Mouse (Mus musculus) granulocyte monocyte progenitor cell, adult 5-6 weeks (primary cell): ENCODE measurements around the gene Sspo. TPM values are rescaled to one million over a fixed set of nuclear protein-coding genes. Genes with fewer than 3 reads are reported as not detected.

Experiments used
- ATAC-seq: replicated peaks from 2 replicates; pipeline ENCODE4 v1.8.0; 2016; ENCODE audit warnings: mild to moderate bottlenecking, moderate TSS enrichment, inconsistent platforms; ENCODE audit not compliant: poor library complexity, severe bottlenecking
- total RNA-seq, 2 experiments: library from RNA; stranded (forward) in 1 of 2; stranded (reverse) in 1 of 2; fragments of 200-712, 200-1000 nt in 1 of 2; fragments of >200 nt in 1 of 2; fragmentation: Nextera tagmentation in 1 of 2; gene quantifications; 2 replicates each; pipeline ENCODE4 v1.2.3; 2014 to 2017

Sspo gene
- total RNA-seq, 2 experiments from 2014 or later, result not detected

DNA sequence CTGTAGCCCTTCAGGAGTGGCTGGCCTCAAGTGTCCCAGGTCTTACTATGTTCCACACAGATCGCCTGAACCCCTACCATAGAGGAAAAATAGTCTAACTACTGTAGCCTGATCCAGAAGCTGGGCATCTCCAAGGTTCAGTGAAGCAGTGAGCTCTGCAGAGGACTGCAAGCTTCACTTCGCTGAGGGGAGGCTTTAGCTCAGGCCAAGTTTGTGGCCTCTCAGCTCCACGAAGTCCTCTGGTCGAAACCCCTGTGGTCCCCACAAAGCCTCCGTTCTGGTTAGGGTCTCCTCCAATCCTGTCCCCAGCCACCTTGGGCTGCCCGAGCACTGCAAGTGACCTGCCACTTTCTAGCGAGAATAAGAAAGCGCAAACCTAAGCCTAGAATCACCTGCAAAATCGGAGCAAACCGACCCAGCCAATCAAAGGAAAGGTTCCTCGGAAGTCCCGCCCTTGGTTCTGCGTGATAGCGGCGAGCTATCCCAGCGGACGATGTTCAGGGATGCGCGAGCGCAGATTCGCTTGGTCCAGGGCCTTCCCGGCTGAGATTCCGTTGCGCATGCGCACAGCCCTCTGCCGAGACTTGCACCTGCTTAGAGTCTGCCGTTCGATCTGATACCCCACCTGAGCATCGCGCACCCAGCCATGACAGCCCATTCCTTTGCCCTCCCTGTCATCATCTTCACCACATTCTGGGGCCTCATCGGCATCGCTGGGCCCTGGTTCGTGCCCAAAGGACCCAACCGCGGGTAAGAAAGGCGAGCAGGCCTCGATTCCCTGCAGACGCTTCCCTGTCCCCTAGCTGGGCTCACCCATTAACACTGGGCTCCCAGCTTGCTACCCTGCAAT is 89.3 kb downstream of the Sspo start, which contains the start of gene Atp6v0e2:
TSS of gene Atp6v0e2 (plus strand) at position 511 of the 850 bp plus-strand sequence.
- no peak for ATAC-seq

- ATAC-seq, result peak; percentile 66
These were observed 91.1 kb downstream of the Sspo start for GRCm38 (mm10) chr6:48538841-48539737.

GRCm38 (mm10) chr6:48539860-48540259 is 91.8 kb downstream of the Sspo start:
- ATAC-seq, result no peak

GRCm38 (mm10) chr6:48540721-48541120 is 92.7 kb downstream of the Sspo start:
- ATAC-seq, result no peak

DNA sequence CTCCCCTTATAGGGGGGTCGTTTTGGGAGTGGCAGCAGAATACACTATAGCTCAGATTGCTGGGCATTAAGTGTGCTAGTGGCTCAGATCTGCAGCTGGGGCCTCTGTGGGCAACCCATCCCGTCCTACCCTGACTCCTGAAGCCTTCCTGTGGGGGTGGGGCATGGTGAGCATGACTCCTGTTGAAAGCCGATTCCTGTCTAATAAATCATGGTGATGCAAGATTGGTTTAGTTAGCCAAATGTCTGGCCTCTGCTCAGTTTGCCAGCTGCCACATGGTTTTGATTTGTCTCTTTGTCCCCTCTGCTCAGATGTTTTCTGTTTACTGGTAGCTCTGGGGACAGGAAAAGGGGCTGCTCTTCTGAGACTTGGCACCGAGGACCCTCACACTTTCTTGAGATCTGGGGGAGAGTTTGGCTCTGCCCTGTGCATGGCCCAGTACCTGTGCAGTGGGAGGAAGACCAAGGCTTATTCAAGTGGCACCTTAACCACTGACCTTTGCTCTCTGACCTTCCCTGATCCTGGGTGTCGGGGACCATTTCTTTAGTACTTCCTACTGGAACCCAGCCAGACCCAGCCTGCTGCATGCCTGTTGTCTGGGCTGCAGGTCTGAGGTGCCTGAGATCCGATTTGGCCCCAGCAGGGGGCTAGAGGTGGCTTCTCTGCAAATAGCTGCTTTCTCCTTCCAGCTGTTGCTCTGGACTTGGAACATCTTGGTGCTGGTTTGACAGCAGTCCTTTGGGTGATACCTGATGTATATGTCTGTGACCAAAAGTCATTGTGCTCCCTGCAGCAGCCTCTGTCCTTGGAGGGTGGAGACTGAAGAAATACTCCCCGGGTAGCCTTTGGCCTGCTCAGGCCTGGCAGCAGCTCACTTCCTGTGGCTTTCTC is 93.8 kb downstream of the Sspo start:
- peak; percentile 44 for ATAC-seq

DNA sequence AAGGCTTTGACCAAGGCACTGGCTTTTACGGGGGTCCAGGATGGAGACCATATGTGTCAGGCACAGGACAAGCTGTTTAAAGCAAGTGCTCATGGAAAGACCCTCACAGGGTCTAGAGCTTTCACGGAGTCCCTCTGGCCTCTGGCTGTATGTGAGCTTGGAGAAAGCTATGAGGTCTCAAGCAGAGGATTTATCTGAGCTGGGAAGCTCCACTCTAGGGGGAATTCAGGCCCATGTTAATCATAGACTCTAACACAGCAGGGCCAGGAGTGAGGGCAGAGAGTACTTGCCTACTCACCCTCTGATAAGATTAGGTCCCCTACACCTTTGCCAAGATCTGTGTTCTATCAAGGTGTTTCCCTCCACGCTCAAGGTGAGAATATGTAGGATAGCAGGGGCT is 94.6 kb downstream of the Sspo start:
- no peak for ATAC-seq

DNA sequence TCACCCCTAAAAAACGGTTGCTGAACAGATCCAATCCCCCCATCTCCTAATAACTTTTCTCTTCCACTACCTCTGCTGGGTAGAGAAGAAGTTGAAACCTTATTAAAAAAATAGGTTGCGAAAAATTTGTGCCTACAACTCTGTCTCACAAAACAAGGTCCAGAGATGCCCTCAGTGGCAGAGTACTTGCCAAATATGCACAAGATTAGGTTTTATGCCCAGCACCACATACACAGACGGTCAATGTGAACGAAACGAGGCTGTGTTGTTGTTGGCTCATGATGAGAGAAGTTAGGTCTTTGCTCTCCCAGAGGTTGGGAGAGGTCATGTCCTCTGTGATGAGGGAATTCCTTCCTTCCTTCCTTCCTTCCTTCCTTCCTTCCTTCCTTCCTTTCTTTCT is 97.2 kb downstream of the Sspo start:
- ATAC-seq, result no peak

GRCm38 (mm10) chr6:48546271-48546670 is 98.2 kb downstream of the Sspo start:
- ATAC-seq, result peak; percentile 64

- ATAC-seq, result no peak
These were observed 98.8 kb downstream of the Sspo start for GRCm38 (mm10) chr6:48546858-48547257.

DNA sequence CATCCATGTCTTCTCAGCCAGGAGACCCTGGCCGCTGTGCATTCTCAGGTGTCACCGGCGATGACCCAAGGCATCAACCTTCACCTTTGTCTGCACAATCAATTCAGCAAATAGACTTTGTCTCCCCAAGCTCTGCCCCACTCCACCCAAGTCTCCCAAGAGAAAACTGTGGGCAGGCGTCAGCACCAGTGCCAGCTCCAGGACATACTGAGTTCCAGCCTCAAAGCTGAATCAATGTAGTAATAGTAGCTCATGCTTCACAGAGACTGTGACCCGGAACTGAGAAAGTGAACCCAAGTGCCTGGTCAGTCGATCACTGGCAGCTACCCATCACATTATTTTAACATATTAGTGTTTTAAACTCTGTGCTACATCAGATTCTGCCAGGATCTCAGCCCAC is 100.3 kb downstream of the Sspo start:
- ATAC-seq, result no peak

Other genes starting within 250 kb of the Sspo start
- gene Krba1, start 52.6 kb upstream of the Sspo start, total RNA-seq (2014; fragmentation: Nextera tagmentation), result 2.7 and 6.7 TPM in 2 replicates
- gene Krba1, start 52.6 kb upstream of the Sspo start, total RNA-seq (2017), result 0.98 and 1.8 TPM in 2 replicates
- 3.0 and 6.3 TPM in 2 replicates for gene Zfp467, start 2.4 kb upstream of the Sspo start, total RNA-seq (2014; fragmentation: Nextera tagmentation)
- 0.57 and 3.1 TPM in 2 replicates for gene Zfp467, start 2.4 kb upstream of the Sspo start, total RNA-seq (2017)
- gene Atp6v0e2, start 89.4 kb downstream of the Sspo start, total RNA-seq (2014; fragmentation: Nextera tagmentation), result not detected in 2 replicates
- gene Atp6v0e2, start 89.4 kb downstream of the Sspo start, total RNA-seq (2017), result not detected in 2 replicates
- 11.3 and 12.5 TPM in 2 replicates for gene Lrrc61, start 106.6 kb downstream of the Sspo start, total RNA-seq (2014; fragmentation: Nextera tagmentation)
- gene Lrrc61, start 106.6 kb downstream of the Sspo start, total RNA-seq (2017), result 5.4 and 7.3 TPM in 2 replicates
- not detected in 2 replicates for gene Rarres2, start 124.6 kb downstream of the Sspo start, total RNA-seq (2014; fragmentation: Nextera tagmentation)
- not detected in 2 replicates for gene Rarres2, start 124.6 kb downstream of the Sspo start, total RNA-seq (2017)
- gene Gm45021, start 141.4 kb downstream of the Sspo start, total RNA-seq (2014; fragmentation: Nextera tagmentation), result not detected in 2 replicates
- not detected in 2 replicates for gene Gm45021, start 141.4 kb downstream of the Sspo start, total RNA-seq (2017)
- 15.2 and 18.8 TPM in 2 replicates for gene Repin1, start 145.7 kb downstream of the Sspo start, total RNA-seq (2014; fragmentation: Nextera tagmentation)
- gene Repin1, start 145.7 kb downstream of the Sspo start, total RNA-seq (2017), result 10.6 and 12.0 TPM in 2 replicates
- not detected in 2 replicates for gene Gm44965, start 145.7 kb downstream of the Sspo start, total RNA-seq (2014; fragmentation: Nextera tagmentation)
- not detected in 2 replicates for gene Gm44965, start 145.7 kb downstream of the Sspo start, total RNA-seq (2017)
- gene Zfp775, start 153.8 kb downstream of the Sspo start, total RNA-seq (2014; fragmentation: Nextera tagmentation), result 2.2 TPM in 1 of 2 replicates, not detected in the other
- gene Zfp775, start 153.8 kb downstream of the Sspo start, total RNA-seq (2017), result 0.99 and 1.7 TPM in 2 replicates
- 1.3 TPM in 1 of 2 replicates, not detected in the other for gene AI854703, start 178.5 kb downstream of the Sspo start, total RNA-seq (2014; fragmentation: Nextera tagmentation)
- 0.05 and 0.13 TPM in 2 replicates for gene AI854703, start 178.5 kb downstream of the Sspo start, total RNA-seq (2017)
- gene Gimap8, start 199.0 kb downstream of the Sspo start, total RNA-seq (2014; fragmentation: Nextera tagmentation), result not detected in 2 replicates
- gene Gimap8, start 199.0 kb downstream of the Sspo start, total RNA-seq (2017), result 0.34 and 0.72 TPM in 2 replicates
- 8.3 and 10.3 TPM in 2 replicates for gene Gimap9, start 227.9 kb downstream of the Sspo start, total RNA-seq (2014; fragmentation: Nextera tagmentation)
- gene Gimap9, start 227.9 kb downstream of the Sspo start, total RNA-seq (2017), result 9.4 and 16.1 TPM in 2 replicates
- gene Gimap4, start 236.3 kb downstream of the Sspo start, total RNA-seq (2014; fragmentation: Nextera tagmentation), result not detected in 2 replicates
- 0.60 and 1.3 TPM in 2 replicates for gene Gimap4, start 236.3 kb downstream of the Sspo start, total RNA-seq (2017)